Mouse (Mus musculus) kidney, adult 2 months (tissue): ENCODE data around the gene Nars2. TPM values are rescaled to one million over a fixed set of nuclear protein-coding genes. Genes with fewer than 3 reads are reported as not detected.

Experiments used
- DNase-seq: peaks from one replicate; pipeline ENCODE4 v3.0.0; 2021
- H3K27ac ChIP-seq: fragments of 200-500 bp; 2 replicates; pipeline ENCODE4 v1.5.1; 2012; ENCODE audit warnings: low read depth, low read length, control low read depth, inconsistent platforms; ENCODE audit not compliant: insufficient read depth
- H3K27me3 ChIP-seq: fragments of 200-500 bp; replicated peaks from 2 replicates; pipeline ENCODE4 v1.6.1; 2012; ENCODE audit warnings: mild to moderate bottlenecking, moderate library complexity, low read length, inconsistent platforms; ENCODE audit not compliant: control insufficient read depth, insufficient read depth
- H3K36me3 ChIP-seq: fragments of 200-500 bp; 2 replicates; pipeline ENCODE4 v1.6.1; 2012; ENCODE audit warnings: mild to moderate bottlenecking, moderate library complexity, low read length, inconsistent platforms; ENCODE audit not compliant: control insufficient read depth, insufficient read depth
- H3K4me1 ChIP-seq: fragments of 200-500 bp; 2 replicates; pipeline ENCODE4 v1.6.1; 2011; ENCODE audit warnings: low read length; ENCODE audit not compliant: control insufficient read depth, insufficient read depth
- H3K4me3 ChIP-seq: fragments of 200-500 bp; 2 replicates; pipeline ENCODE4 v1.5.1; 2011; ENCODE audit warnings: mild to moderate bottlenecking, low read depth, low read length, control low read depth; ENCODE audit not compliant: insufficient read depth
- CTCF ChIP-seq: fragments of 200-500 bp; conservative IDR thresholded peaks from 2 replicates; pipeline ENCODE4 v1.5.1; 2011; ENCODE audit warnings: low read depth, mild to moderate bottlenecking, control low read depth, low read length, moderate library complexity, mixed read lengths; ENCODE audit not compliant: insufficient read depth, insufficient read length
- POLR2A ChIP-seq: fragments of 200-500 bp; IDR thresholded peaks from one replicate; pipeline ENCODE4 v1.6.1; 2011; ENCODE audit warnings: low read depth, low read length, control low read depth
- WGBS: fragments of 180-500 bp; shearing (Covaris S2); methylation state at CpG from one replicate; pipeline ENCODE4 v1.1.7; 2018; 5-methylcytosine and 5-hydroxymethylcytosine counted together
- polyA plus RNA-seq: library from polyadenylated mRNA; depleted of rRNA; stranded (reverse); fragments of >200 nt; gene quantifications from 2 replicates; pipeline ENCODE4 v1.2.3, GENCODE M21; 2012; rRNA removed

Gene Nars2
- polyA plus RNA-seq, 1 experiment: 5.2 TPM

DNA sequence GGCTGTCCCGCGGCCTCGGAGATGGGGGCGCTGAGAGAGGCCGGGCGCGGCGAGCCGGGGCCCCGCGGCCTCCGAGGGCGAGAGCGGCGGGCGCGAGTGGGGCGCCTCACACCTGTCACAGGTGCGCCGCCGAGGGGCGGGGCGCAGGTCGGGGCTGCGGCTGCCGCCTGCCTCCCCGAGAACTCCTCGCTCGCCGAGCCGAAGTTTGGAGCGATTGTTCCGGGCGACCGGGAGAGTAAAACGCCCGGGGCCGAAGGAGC lies 130.6 kb downstream of the Nars2 start:
- peaks cover 10% of the 10 kb centered on the region; the same call in 1 of the 2 replicates for H3K4me1 ChIP-seq
- DNase-seq: peak; percentile 50

DNA sequence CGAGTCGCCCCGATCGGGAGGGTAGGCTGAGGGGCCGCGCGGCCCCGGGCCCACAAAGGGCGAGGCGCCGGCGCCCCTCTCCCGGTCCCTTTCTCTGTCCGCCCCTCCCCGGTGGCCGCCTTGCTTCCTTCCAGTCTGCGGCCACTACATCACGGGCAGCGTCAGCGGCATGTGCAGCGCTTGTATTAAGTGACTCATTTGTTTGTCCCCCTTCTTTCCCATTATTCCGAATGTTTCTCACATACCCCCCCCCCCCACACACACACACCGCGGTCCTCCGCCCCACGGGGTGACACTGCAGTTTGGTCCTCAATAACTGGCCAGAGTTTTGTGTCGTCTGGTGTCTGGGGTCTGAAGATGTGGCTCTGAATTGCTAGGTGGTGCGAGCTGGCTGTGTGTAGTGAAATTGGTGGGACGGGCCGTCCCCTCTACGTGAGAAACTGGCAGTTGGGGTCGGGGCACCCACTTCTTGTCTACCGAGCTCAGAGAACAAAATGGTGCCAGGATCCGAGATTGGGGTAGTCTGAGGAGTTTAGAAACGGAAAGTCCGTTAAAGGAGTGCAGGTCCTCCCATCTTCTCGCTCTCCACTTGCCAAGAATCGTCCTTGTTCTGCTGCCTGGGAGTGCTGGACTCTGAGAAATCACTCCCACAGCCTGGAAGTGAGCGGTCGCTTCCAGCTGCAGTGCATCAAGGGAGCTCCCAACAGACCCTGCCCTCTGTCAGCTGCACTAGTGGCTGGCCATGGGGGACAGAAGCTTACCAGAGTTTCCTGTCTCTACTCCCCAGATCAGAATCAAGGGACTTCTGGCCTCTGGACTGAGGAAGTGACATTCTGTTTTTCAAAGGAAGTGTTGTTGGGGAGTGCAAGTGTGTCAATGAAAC lies 131.2 kb downstream of the Nars2 start:
- WGBS: 1% methylated on average over 40 of the region's 40 CpGs
- DNase-seq: peak; percentile 83
- H3K4me1 ChIP-seq: peaks cover 5% of the 10 kb centered on the region; the same call in 1 of the 2 replicates
- H3K27ac ChIP-seq: peak overlapping the region; percentile 83
- H3K4me3 ChIP-seq: peak overlapping the region; percentile 62
- no peaks in the 10 kb centered on the region for H3K27me3 ChIP-seq
- H3K36me3 ChIP-seq: no peaks in the 10 kb centered on the region
- no peak for TF ChIP-seq CTCF
- TF ChIP-seq POLR2A: no peak

More for the DNA sequence above, 130.6 kb downstream of the Nars2 start:
- WGBS: under 1% methylated on average over 33 of the region's 38 CpGs
- TF ChIP-seq CTCF: no peak
- no peak for TF ChIP-seq POLR2A
- H3K27me3 ChIP-seq: no peaks in the 10 kb centered on the region
- peak overlapping the region; percentile 83 for H3K27ac ChIP-seq
- no peaks in the 10 kb centered on the region for H3K36me3 ChIP-seq
- peak overlapping the region; percentile 62 for H3K4me3 ChIP-seq

DNA sequence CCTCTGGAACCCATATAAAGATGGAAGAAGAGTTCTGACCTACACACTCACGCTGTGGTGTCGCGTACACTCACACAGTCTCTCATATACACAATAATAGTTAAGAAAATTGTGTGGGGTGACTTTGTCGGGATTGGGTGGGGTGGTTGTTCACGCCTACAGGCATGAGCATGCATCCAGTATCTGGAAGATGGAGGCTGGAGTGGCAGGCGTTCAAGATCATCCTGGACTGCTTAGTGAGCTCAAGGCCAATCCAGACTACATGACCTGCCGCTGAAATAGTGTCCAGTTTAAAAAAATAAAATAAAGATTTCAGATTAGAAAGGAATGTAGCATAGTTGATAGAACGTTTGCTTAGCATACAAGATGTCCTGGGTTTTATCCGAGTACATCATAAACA lies 132.3 kb downstream of the Nars2 start:
- no peak for DNase-seq
- Histone ChIP-seq H3K27ac (peak overlapping the region; percentile 45; the same call in 1 of the 2 replicates), H3K4me1 (peaks cover 5% of the 10 kb centered on the region; the same call in 1 of the 2 replicates), H3K36me3 (no peaks in the 10 kb centered on the region), H3K27me3 (no peaks in the 10 kb centered on the region), H3K4me3 (no peak overlapping the region)
- no peak for TF ChIP-seq POLR2A
- no peak for TF ChIP-seq CTCF
- WGBS: 75% methylated on average over 9 of the region's 9 CpGs

DNA sequence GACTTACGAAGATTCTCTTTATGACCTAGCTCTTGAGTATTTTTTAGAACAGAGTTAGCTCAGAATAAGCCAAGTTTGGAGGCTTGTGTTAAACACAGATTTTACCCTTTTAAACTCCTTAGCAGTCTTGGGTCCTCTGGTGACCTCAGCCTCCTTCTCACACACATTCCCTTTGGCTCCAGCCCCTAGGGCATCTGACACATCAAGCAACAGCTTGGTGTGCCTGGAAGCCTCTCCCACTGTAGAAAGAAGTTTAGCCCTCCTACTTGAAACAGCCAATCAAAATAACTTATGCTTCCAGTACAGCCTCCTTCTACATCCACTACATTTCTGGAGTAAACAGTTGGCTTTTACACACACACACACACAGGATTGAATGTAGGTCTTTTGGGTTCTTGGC lies 132.9 kb downstream of the Nars2 start:
- H3K27me3 ChIP-seq: no peaks in the 10 kb centered on the region
- no peak overlapping the region for H3K27ac ChIP-seq
- WGBS: 81% methylated on average over 1 of the region's 1 CpGs
- H3K36me3 ChIP-seq: no peaks in the 10 kb centered on the region
- H3K4me1 ChIP-seq: peaks cover 5% of the 10 kb centered on the region; the same call in 1 of the 2 replicates
- TF ChIP-seq POLR2A (no peak), CTCF (no peak)
- peak; percentile 35 for DNase-seq
- no peak overlapping the region for H3K4me3 ChIP-seq

DNA sequence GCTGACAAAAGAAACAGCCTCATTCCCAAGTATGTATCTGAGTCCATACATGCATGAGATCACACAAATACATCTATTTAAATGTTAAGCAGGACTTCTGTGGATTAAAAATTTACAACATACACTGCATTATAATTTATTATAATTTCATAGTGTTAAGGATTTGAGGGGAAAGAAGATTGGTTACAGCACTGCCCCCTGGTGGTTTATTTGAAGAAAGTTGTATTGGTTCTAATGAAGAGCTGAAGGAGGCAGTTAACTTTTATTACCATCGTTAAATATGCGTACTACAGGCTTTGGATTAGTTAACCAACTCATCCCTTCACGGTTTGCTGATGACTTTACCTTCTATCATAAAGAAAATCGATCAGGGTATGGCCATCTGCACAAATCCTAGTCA lies 134.0 kb downstream of the Nars2 start:
- WGBS: 4% methylated on average over 4 of the region's 4 CpGs
- peak; percentile 63 for DNase-seq
- Histone ChIP-seq H3K4me1 (peaks cover 5% of the 10 kb centered on the region; the same call in 1 of the 2 replicates), H3K27me3 (no peaks in the 10 kb centered on the region), H3K36me3 (no peaks in the 10 kb centered on the region), H3K4me3 (no peak overlapping the region), H3K27ac (no peak overlapping the region)
- TF ChIP-seq CTCF (no peak), POLR2A (no peak)

DNA sequence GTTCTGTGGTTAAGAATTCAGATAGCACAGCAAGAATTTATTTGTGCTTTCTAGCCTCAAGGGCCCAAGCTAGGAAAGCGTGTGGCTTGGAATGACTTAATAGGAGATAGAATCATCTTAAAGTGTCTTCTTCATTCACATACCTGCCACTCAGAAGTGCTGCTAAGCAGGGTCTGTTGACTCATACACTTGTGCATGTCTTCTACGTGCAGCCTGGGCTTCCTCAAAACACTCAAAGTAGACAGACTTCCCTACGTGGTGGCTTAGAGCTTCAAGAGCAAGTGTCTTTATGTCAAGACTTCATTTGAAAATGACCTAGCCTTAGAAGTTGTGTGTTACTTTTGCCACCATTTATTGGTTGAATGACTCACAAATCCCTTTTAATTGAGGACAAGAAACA lies 142.9 kb downstream of the Nars2 start:
- TF ChIP-seq POLR2A: no peak
- no peak for TF ChIP-seq CTCF
- no peak for DNase-seq
- Histone ChIP-seq H3K27me3 (no peaks in the 10 kb centered on the region), H3K4me3 (no peak overlapping the region), H3K27ac (no peak overlapping the region), H3K36me3 (no peaks in the 10 kb centered on the region), H3K4me1 (no peaks in the 10 kb centered on the region)
- WGBS: 83% methylated on average over 3 of the region's 3 CpGs

DNA sequence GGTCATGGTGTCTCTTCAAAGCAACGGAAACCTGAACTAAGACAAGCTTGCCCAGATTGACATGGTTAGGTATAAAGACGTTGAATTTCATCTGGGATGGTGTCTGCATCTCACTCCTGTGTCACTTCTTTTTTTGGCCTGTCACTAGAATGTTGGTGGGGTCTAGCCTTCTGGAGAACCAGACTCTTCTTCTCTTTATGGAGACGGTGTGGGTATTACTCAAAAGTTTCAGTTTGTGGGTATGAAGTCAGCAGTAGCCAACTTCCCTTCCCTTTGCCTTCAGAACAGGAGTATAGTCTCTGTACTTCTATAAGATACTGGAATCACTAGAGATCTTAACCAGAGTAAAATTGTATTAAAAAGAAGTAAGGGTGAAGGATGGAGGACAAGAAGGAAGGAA lies 156.8 kb downstream of the Nars2 start:
- Histone ChIP-seq H3K4me1 (no peaks in the 10 kb centered on the region), H3K36me3 (no peaks in the 10 kb centered on the region; the same call in 1 of the 2 replicates), H3K27me3 (no peaks in the 10 kb centered on the region), H3K4me3 (no peak overlapping the region), H3K27ac (no peak overlapping the region)
- WGBS: 92% methylated on average over 3 of the region's 3 CpGs
- no peak for TF ChIP-seq POLR2A
- TF ChIP-seq CTCF: no peak
- DNase-seq: no peak

Other genes starting within 250 kb of the Nars2 start
- gene Gab2, start 130.1 kb downstream of the Nars2 start, polyA plus RNA-seq: 14.6 and 16.5 TPM in 2 replicates